Mouse (Mus musculus): ENCODE measurements at regions not wholly inside any gene's neighbourhood (a gene's known extent, or its start where the extent isn't known, plus 50 kb on each side); places are given as distances from the start of the nearest gene placed in this dataset.

DNA sequence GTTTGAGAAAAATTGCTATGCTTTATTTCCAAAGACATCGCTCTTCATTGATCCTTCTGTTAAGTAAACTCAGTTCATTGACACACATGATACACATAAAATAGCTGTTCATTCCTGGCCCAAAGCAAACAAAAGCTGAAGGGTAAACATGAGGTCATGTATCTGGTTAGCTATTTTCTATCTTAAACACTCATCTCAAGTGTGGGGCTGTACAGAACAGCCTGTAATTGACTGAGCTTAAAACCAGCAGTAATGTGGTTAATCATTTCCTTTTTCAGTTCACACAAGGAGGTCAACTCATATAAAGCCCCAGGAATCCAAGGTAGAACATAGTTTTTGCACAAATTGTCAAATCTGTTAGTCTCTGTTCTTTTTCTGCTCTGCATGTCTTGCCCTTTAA, 94.5 kb downstream of the Cldn17 start:
- no peak for DNase-seq (ENCODE audit: low spot score in 2 of 2)

DNA sequence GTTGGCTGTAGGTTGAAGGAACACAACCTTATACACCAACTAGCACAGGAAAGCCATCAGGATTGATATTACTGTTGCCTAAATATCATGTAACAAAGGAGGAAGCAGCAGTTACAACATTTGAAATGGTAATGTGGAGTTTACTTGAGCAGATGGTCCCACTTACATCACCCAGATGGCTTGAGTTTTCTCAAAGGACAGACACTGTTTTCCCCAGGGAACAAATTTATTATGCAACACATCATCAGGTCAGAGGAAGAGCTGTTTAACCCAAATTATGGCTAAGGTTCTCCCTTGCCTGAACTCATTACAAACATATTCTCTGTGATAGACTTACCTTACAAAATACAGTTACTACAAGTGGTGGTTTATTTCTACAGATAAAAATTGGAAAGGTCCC, 98.6 kb downstream of the Cldn17 start:
- DNase-seq (ENCODE audit: low spot score in 2 of 2): no peak

DNA sequence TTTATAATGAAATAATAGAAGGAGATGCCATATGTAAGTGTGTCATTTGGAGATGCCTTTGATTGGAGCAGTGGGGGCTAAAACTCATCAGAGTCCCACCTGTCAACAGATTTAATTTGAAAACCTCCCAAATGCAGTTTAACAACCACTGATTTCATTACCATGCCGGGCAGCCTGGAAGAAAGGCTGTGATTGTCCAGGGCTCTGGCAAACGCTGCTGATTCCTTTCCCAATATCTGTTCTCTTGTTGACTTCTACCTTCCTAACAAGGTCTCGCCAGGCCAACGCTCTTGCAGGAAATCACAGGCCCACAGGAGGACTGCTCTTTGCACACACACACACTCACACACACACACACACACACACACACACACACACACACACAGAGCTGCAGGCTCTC, 102.4 kb downstream of the Cldn17 start:
- no peak for DNase-seq (ENCODE audit: low spot score in 2 of 2)

GRCm38 (mm10) chr16:88399881-88400280, 106.9 kb downstream of the Cldn17 start:
- no peak for DNase-seq (ENCODE audit: low spot score in 2 of 2)

DNA sequence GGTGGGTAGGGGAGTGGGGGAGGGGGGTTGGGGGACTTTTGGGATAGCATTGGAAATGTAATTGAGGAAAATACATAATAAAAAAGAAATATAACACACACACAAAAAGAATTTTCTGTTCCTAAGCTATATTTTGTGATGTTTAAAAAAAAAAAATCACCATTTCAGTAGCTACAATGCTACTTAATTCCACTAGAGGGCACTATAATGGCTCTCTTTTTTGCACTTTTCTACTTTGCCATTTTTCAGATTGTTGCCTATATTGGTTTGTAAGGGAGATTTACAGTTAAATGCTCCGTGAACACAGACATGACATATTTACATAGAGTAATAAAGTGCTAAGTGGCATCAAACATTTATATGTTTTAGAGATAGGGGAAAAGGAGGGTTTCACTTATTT, 102.7 kb upstream of the Grik1 start:
- DNase-seq (ENCODE audit: low spot score in 2 of 2): no peak

GRCm38 (mm10) chr16:88381605-88382279, 91.7 kb upstream of the Grik1 start:
- no peak for DNase-seq (ENCODE audit: low spot score in 2 of 2)

GRCm38 (mm10) chr16:88375622-88376021, 85.6 kb upstream of the Grik1 start:
- DNase-seq (ENCODE audit: low spot score in 2 of 2): no peak

DNA sequence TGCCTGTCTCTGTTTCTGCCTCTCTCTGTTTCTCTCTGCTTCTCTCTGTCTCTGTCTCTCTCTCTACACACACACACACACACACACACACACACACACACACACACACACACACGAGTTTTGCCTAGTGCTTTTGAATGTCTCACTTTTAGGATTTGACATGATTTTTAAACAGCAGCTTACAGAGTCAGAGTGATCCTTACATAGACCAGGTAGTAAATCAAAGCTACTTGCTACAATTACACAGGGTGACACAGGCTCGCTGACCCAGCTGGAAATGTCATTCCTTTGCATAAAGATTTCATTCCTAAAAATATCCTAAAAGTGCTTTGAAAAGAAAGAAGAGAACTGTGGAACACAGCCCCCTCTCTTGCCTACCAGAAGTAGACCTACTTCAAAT, 84.5 kb upstream of the Grik1 start:
- DNase-seq (ENCODE audit: low spot score in 2 of 2): no peak

- peak; percentile 3 to 4 for DNase-seq (ENCODE audit: low spot score in 2 of 2)
These were observed 82.0 kb upstream of the Grik1 start for GRCm38 (mm10) chr16:88372034-88372433.

- DNase-seq (ENCODE audit: low spot score in 2 of 2): no peak
These were observed 78.1 kb upstream of the Grik1 start for GRCm38 (mm10) chr16:88368146-88368545.

DNA sequence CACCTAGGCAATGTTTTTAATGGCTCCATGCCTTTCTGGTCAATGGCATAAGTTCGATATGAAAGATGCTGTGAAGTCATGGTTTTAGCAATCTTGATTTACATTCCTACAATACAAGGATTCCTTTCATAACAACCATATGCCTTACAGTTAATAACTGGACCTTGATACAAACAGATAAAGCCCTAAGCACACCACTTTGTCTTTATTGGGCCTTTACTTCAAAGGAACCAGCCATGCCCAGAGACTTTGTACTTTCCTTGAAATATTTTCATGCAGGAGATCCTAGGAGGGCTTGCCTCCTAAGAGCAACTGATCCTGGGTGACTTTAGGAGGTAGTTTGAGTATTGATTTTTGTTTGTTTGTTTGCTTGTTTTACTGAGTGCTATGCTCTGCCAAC, 77.1 kb upstream of the Grik1 start:
- DNase-seq (ENCODE audit: low spot score in 2 of 2): no peak

GRCm38 (mm10) chr16:88360081-88360480, 70.0 kb upstream of the Grik1 start:
- no peak for DNase-seq (ENCODE audit: low spot score in 2 of 2)

All from urinary bladder, postnatal 36 days (tissue).